Mouse (Mus musculus): ENCODE data around the gene Micu1.

The Micu1 gene

DNA sequence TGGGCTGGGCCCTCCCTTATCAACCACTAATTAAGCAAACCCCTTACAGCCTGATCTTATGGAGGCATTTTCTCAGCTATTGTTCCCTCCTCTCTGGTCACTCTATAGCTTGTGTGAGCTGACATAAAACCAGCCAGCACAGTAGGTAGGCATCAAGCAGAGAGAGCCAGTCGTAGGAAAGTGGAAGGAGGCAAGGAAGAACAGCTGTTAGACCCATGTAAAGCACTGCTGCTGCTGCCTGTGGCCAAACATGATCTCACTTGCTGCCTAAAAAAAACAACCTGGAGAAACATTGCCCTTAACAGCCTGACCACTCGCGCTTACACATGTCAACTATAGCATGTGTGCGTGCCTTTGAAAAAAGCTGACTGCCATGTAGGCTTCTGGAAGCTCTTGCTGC lies 19.3 kb downstream of the Micu1 start:
- no peak for DNase-seq (ENCODE audit: low spot score)

DNA sequence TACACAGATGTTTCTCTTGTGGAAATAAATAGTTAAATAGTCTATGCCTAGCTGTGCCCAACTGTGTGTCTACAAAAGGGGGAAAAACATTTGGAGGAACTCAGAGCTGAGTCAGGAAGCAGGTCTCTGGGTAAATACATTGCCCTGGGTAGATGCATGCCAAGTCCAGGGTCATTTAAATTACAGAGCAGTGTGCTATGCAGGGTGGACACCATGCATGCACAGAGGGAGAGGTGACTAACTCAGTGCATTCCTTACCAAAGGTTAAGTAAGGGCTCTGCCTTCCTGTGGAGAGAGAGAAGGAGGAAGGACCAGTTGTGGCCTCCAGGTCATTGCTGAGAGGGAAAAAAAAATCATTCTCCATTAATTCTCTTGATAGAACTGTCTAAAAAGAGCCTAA lies 22.4 kb downstream of the Micu1 start:
- no peak for DNase-seq (ENCODE audit: low spot score)

DNA sequence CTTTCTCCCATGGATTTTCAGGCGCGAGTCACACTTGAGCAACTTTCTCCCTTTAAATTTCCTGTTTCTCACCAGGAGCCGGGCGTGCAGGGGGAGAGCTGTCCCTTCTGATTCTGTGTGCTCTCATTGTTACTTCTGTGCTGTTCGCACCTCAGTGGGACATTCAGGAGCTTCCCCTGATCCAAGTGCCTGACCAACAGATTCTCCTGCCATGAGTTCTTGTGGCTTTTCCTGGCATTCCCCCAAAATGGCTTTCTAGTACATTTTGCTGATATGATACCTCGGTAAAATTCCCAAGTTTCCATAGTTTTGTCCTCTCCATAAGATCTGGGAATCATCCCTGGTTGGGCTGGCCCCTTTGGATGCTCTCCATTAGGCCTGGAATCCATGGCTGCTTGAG lies 25.0 kb downstream of the Micu1 start:
- DNase-seq (ENCODE audit: low spot score): no peak

DNA sequence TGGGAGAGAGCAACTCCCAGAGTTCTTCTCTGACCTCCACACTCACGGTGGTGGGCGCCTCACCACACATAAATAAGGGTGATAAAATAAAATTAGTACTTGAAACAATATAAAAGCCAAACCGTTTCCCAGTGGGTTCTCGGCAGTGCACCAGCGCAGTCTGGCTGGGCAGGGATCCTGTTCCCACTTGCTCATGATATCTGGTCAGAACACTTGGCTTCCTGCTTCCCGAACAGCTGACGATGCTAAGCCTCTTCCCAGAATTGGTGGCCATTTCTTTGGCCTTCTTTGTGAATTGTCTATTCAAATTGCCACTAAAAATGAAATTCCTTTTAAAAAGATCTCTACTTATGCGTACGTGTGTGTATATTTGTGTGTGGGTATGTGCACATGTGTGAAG lies 27.0 kb downstream of the Micu1 start:
- no peak for DNase-seq (ENCODE audit: low spot score)

DNA sequence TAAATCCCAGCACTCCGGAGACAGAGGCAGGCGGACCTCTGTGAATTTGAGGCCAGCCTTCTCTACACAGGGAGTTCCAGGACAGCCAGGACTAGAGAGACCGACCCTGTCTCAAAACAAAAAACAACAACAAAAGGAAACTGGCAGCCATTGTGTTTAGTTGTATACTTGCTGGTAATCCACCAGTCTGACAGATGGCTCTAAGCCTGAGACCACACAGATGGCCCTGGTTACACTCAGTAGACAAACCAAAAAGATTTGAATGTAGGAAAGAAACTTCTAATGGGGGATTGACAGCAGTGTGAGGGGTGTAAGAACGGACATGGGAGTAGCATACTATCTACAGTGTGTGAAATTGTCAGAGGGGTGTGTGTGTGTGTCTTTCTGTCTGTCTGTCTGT lies 27.6 kb downstream of the Micu1 start:
- DNase-seq (ENCODE audit: low spot score): no peak

DNA sequence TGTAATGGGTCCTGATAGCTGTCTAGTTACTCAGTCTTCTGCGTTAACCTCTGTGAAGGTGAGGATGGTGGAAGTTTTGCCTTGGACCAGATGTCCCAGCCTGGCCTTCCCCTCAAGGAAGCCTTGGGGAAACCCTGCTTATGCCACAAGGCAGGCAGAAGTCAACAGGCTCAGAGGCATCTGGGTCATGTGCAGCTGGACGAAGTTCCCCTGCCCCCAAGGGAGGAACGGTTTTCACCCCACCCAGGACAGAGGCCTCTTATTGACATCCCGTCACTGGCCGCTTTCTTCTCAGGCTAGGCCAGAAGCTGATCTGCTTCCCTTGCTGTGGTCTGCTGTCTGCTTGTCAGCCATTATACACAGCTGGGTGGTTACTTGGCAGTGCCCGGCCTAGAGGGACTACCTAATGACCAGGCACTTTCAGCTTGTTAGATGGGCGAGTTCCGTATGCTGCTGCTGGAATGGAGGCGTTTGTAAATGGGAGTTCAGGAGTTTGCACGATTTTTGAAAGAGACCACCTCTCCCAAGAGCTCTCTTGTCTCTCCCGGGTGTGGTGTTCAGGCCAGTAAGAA lies 33.8 kb downstream of the Micu1 start:
- no peak for DNase-seq (ENCODE audit: low spot score)

DNA sequence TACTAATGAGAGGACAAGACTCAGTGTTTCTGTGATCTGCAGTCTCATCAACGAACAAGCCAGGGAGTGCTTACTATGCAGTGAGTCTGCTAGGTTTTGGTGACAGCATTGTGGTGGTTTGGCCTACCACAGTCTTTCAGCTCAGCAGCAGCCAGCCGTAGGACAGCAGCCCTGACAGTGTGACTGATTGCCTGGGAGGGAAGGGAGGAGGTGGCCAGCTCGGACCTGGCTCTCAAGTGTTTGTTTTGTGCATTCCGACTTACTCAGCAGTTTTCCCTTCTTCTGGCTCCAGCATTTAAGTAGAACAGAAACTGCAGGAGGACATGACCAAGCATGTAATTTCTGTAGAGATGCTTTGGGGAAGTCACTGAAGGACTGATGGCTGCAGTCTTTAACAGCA lies 39.2 kb downstream of the Micu1 start:
- DNase-seq (ENCODE audit: low spot score): peak; percentile 23

DNA sequence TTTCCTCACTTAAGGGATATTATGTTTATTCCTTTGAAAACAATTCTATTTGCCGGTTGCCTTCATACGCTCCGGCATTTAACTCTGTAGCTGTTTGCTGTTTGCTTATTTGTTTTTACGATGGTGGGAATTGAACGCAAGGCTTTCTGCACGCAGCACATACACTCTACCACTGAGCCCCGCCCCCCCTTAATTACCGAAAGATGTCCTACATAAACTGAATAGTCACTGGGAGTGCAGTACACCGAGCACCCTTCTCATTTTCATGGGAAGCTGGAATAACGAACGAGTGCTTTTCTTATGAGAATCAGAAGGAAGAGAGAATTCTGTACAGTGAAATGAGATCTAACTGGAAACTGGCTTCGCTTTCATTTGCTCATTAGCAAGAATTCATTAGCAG lies 41.1 kb downstream of the Micu1 start:
- no peak for DNase-seq (ENCODE audit: low spot score)

DNA sequence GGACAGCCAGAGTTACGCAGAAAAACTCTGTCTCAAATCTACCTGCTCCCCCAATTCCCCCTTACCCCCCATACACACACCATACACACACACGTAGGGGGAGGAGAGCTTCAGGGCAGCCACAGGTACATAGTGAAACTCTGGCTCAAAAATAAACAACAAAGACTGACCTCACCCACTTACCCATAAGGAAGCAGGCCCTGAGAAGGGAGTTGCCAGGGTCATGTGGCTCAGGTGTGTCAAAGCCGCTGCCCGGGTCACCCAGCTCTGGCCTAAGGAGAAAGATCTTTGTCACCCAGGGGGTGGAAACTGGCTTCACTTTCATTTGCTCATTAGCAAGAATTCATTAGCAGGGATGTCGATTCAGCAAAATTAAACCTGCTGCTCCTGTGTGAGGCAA lies 41.7 kb downstream of the Micu1 start:
- no peak for DNase-seq (ENCODE audit: low spot score)

DNA sequence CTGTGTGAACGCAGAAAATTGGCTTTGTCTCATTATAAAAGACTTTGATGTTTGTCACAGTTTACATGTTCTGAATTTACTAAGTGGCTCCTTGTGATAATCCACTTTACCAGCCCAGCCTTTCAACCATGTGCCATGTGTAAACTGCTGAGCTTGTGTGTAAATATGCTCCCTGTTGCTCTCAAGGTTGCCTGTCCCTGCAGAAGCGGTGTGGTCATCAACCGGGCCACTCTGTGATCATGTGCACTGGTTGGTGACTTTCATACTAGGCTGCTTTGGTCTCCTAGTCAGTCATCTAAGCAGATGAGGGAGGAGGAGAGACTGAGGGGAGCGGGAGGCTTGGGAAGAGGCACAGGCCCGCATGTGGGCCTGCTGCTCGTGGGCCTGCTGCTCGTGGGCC lies 45.1 kb downstream of the Micu1 start:
- DNase-seq (ENCODE audit: low spot score): no peak

DNA sequence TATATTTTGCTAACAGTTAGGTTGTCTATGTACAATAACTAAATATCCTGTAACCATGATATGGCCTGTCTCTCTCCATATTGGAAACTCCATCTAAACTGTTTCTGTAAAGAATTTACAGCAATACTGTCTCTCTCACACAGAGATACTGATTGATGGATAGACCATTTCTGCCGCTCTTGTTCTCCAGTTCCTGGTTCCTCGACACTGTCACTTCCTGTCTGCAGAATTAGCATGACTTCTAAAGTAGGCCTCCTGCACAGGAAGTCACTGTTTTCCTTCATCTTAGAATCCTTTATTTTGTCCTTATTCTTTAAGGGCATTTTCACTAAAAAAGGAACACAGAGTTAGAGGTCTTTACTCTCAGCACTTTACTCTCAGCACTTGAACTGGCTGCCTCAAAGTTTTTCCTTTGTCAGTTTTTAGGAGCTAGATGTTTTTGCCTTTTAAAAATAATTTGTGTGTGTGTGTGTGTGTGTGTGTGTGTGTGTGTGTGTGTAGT lies 46.5 kb downstream of the Micu1 start:
- DNase-seq (ENCODE audit: low spot score): no peak

DNA sequence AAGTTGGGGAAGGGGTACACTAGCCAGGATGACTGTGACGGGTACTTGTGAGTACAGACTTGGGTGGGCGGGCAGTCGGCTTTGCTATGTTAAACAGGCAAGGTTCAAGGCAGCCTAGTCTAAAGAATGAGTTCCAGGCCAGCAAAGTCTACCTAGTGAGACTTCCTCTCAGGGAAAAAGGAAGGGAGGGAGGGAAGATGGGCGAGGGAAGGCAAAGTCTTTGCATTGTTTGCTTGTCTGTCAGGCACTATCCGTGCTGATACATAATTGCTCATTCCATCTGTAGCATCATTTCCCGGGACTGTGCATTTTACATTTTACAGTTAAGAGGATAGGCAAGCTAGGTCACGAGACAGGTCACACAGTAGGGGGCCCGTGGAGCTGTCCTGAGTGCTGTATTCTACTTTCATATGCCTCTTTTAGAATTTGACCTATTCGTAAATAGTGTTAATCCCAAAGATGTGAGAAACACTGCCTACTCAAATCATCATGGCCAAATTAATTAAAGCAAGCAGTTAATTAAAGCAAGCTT lies 51.3 kb downstream of the Micu1 start:
- DNase-seq (ENCODE audit: low spot score): no peak

DNA sequence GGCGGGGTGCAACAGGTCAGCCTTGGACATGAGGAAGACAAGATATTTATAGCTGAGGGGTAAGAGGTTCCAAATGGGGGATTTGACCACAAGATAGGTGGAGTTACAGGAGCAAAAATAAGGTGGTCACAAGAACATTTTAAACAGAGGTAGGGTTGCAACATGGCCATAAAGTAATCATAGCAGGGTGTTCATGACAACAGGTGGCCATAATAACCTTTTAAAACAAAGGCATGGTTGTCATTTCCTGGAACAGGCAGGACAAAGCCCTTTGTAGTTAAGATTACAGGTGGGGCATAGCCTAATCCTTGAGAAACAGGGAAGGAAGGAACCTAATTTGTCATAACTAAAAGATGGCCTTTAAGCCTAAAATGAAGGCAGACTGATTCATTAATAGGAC lies 51.8 kb downstream of the Micu1 start:
- DNase-seq (ENCODE audit: low spot score): no peak

DNA sequence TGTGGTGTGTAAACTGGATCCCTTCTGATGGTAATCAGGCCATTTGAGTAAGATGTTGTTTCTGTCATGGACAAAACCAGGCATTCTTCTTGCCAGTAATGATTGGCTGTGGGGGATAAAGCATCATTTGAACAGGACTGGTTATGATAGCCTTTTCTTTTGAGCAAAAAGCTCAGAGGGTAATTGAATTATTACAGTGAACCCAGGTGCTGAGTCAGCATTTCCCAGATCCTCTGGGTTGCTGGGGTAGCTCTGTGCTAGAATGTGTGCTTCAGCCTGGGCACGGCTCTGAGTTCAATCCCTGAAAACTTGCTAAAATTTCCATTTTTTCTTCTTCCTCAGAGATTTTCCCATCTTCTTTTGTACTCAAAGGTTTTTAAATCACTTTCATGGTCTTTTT lies 52.6 kb downstream of the Micu1 start:
- DNase-seq (ENCODE audit: low spot score): no peak

DNA sequence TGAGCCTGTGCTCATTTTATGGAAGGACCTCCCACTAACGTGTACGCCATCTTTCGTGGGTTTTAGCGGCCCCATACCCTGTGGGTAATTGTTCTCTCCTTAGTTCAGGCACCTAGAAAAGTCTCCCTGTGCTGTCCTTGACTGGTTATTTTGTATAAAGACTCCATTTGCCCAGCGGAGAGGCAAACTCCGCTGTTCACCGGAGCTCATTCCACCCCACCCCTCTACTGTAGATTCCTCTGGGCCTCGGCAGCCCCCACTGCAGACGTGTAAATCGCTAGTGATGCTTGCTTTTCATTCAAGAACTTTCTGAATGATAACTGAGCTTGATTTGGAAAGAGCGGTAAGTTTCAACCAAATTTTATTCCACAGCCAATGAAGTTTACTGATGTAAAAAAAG lies 53.4 kb downstream of the Micu1 start:
- no peak for DNase-seq (ENCODE audit: low spot score)

DNA sequence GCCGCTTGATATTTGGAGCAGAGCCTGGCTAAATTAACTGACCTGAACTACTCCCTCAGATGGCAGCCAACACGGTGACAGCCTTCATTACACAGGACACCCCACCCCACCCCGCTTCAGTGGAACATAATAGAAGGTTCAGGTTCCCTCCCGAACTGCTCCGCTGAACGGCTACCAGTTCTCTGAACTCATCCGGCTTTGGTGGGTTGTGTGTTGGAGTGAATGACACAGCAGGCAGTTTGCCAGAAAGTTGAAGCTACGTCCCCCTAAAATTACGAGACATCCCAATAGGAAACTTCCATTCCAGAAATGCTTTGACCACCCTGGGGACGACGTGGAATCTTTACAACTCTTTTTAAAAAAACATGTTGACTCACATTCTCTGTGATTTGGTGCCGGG lies 53.8 kb downstream of the Micu1 start:
- DNase-seq (ENCODE audit: low spot score): no peak

DNA sequence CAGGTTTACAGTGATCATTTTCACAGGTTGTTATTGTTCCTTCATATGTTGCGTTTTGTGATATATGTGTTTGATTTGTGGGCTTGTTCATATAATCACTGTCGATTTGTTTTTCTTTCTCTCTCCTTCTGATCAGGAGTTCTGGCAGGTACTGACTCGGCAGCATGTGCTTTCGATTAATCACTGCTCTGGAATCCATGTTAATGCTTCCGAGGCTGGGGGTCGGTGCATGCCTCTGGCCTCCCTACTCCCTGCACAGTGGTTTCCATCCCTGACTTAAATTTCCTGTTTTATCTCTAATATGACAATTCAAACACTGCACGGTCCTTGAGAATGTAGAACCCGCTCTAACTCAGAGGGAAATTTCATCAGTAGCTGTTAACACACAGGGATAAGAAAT lies 54.3 kb downstream of the Micu1 start:
- DNase-seq (ENCODE audit: low spot score): peak; percentile 51

DNA sequence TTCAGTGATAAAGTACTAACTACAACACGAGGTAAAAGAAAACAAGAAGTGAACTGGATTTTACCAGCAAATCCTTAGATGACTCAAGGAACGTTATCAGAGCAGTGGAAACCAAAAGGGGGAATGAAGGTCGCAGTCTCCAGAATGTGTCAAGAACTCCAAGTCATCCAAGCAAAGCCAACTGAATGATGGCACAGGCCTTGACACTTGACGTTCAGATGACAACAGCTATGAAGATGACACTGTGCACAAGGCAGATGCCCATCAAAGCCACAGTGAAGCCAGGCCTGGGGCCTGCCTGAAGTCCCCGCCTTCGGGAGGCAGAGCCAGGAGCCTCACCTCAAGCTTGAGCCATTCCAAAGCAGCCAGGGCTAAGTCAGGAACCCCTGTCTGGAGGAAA lies 62.5 kb downstream of the Micu1 start:
- no peak for DNase-seq (ENCODE audit: low spot score)

DNA sequence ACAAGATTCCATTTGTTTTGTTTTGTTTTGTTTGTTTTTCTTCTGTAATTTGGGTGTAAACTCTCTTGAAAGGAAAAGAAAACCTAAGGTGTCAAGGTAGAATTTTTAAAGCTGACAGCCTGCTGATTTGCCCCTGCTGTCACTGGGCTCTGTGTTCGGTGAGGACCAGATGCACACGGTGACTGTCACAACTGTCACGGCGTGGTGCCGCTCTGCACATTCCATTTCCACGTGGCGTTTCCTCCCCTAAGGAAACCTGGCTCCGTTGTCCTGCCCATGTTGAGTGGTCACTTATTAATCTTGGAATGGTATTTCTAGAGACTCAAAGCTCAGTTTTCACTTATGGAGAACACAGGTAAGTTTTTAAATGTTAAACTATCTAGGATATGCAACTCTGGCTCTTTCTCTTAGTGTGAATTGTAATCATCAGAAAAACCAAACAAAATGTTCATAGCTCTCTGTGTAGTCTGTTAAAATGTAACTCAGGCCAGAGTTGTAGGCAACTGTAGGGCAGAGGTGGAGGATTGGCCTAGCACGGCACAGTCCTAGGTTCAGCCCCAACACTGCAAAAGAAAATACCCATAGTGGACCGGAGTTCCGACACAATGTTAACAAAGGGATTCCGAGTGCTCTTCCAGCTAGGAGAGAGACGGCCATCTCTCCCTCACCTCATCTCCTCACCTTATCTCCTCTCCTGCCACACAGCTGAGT lies 66.2 kb downstream of the Micu1 start:
- DNase-seq (ENCODE audit: low spot score): no peak

DNA sequence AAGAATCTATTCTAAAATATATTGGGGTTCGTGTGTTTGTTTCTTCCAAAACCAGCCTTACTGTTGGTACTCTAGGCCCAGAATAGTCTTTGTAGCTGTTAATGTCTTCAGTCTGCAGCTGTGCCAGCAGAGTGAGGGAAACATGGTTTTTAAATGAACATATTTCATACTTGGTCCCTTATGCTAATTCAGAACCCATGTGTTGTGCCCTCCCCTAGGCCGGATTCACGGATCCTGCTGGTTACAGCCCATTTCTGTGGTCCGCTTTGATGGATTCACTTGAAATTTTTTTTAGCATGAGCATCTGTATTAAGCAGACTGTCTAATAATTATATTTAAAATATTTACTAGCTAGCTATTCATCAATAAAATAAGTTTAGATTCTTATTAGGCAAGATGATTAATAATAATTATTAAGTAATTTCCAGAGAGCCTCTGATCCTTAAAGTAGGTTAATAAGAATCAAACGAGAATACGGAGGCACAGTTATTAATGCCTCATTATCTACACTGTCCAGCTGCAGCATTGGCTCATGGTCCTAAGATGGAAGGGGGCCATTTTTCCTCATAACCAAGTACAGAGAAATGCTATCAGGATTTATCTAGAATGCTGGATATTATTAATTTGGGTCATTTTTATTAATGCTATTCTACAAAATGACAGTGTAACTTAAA lies 69.2 kb downstream of the Micu1 start:
- no peak for DNase-seq (ENCODE audit: low spot score)

DNA sequence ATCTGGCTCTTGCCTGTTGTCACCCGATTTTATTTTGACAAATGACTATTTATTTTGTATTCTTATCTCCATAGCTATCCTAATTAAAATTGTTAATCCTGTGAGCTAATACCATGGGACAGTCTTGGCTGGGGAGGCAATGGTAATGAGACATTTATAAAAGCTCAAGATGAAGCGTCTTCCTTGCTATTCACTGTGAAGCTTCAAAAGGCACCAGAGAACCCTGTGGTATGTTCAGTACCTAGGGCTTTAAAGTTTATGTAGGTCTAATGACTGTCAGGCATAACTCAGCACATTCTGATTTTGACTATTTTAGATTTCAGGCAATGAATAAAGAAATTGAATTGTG lies 69.7 kb downstream of the Micu1 start:
- no peak for DNase-seq (ENCODE audit: low spot score)

DNA sequence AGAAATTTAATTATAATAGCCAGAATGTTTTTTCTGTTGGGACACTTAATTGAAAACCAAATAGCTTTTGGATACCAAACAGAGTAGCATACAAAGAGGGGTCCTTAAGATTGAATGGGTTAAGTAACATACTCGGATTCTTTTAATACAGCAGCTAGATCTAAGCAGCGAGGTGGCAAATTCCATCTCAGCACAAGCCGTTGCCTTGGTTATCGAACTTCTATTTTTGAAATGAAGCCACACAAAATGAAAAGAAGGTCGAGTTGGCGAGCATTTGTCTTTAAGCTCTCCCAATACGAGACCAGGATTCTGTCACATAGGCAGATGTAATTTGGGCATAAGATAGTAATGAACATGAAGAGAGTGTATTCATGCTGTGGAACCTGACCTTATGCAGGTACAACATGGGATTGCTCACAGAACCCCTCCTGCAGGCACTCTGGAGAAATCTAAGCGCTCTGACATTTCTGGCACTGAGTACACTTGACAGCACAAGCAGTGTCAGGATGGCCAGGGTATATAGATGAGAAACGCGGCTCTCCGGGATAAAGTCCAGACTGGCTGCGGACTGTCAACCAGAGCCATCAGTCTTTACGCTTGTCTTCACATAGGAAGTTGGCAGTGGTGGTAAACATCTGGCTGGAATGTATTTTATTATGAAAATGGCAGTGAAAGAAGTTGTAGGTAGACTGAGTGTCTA lies 71.3 kb downstream of the Micu1 start:
- DNase-seq (ENCODE audit: low spot score): no peak

DNA sequence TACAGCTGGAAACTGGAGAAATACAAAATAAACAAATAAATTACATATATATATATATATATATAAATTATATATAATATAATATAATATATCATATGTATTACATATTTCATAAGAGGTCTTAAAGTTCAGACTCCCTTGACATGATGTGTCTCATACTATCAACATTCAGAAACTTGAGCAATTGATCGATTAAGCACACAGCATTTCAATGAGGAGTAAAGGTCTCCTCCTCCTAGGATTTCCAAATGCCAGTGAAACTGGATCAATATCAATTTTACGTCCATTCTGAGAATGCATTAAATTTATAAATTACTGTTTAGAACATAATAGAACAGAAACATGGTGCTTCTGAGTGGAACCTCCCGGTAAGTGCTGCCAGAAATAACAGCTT lies 71.9 kb downstream of the Micu1 start:
- no peak for DNase-seq (ENCODE audit: low spot score)

Measured in embryo, embryonic 10.5 days (tissue).